Mouse (Mus musculus) T-helper 1 cell (primary cell): ENCODE results near the gene Olfr50.

Source experiments
- in situ Hi-C: fragments of 300-600 bp; cut with MboI, MseI; formaldehyde crosslinking; loops from one replicate; pipeline ENCODE4 v1.15.1; 2025; ENCODE audit warnings: high pct_unique_total_duplicates

The Olfr50 gene

GRCm38 (mm10) chr2:36790238-36790637, at the start of gene Olfr50:
Olfr50 (plus strand) TSS chr2:36790538.
- in situ Hi-C loops, result no loop called here

GRCm38 (mm10) chr2:36783976-36784375, 6.4 kb upstream of the Olfr50 start, which contains the start of gene Olfr348:
Olfr348 (plus strand) TSS chr2:36784276.
- in situ Hi-C loops, result no loop called here

GRCm38 (mm10) chr2:36816932-36817331, 26.6 kb downstream of the Olfr50 start, which contains the start of gene Olfr3:
Olfr3 (minus strand) TSS chr2:36817032.
- in situ Hi-C loops, result no loop called here

GRCm38 (mm10) chr2:36846010-36846409, 55.7 kb downstream of the Olfr50 start, which contains the start of gene Olfr350:
Olfr350 (plus strand) TSS chr2:36846310.
- in situ Hi-C loops, result no loop called here
